Mouse (Mus musculus): ENCODE data around the gene Hoxb5.

Gene Hoxb5

GRCm38 (mm10) chr11:96288455-96289221 is 14.5 kb upstream of the Hoxb5 start:
- DNase-seq (ENCODE audit: low spot score) = no peak

- DNase-seq (ENCODE audit: low spot score) = no peak
These were observed 13.8 kb upstream of the Hoxb5 start for GRCm38 (mm10) chr11:96289293-96289692.

GRCm38 (mm10) chr11:96289837-96290236 is 13.3 kb upstream of the Hoxb5 start:
- no peak for DNase-seq (ENCODE audit: low spot score)

- DNase-seq (ENCODE audit: low spot score) = no peak
These were observed 12.3 kb upstream of the Hoxb5 start for GRCm38 (mm10) chr11:96290705-96291355.

GRCm38 (mm10) chr11:96291681-96292564 is 11.2 kb upstream of the Hoxb5 start, which contains the start of gene Hoxb6:
Hoxb6 (plus strand) TSS chr11:96292476.
- no peak for DNase-seq (ENCODE audit: low spot score)

GRCm38 (mm10) chr11:96292565-96293301 is 10.4 kb upstream of the Hoxb5 start:
- no peak for DNase-seq (ENCODE audit: low spot score)

- DNase-seq (ENCODE audit: low spot score) = no peak
These were observed 9.7 kb upstream of the Hoxb5 start for GRCm38 (mm10) chr11:96293302-96293921.

GRCm38 (mm10) chr11:96294245-96295091 is 8.7 kb upstream of the Hoxb5 start:
- no peak for DNase-seq (ENCODE audit: low spot score)

GRCm38 (mm10) chr11:96295092-96295835 is 7.9 kb upstream of the Hoxb5 start:
- no peak for DNase-seq (ENCODE audit: low spot score)

- no peak for DNase-seq (ENCODE audit: low spot score)
These were observed 6.1 kb upstream of the Hoxb5 start for GRCm38 (mm10) chr11:96296997-96297396.

- DNase-seq (ENCODE audit: low spot score) = no peak
These were observed 5.7 kb upstream of the Hoxb5 start for GRCm38 (mm10) chr11:96297428-96297827.

GRCm38 (mm10) chr11:96297968-96298635 is 5.0 kb upstream of the Hoxb5 start:
- DNase-seq (ENCODE audit: low spot score) = no peak

- no peak for DNase-seq (ENCODE audit: low spot score)
These were observed 4.1 kb upstream of the Hoxb5 start for GRCm38 (mm10) chr11:96298895-96299667.

- no peak for DNase-seq (ENCODE audit: low spot score)
These were observed 3.4 kb upstream of the Hoxb5 start for GRCm38 (mm10) chr11:96299781-96300180.

GRCm38 (mm10) chr11:96300354-96301063 is 2.6 kb upstream of the Hoxb5 start:
- DNase-seq (ENCODE audit: low spot score) = no peak

- no peak for DNase-seq (ENCODE audit: low spot score)
These were observed 2.1 kb upstream of the Hoxb5 start for GRCm38 (mm10) chr11:96301064-96301431.

GRCm38 (mm10) chr11:96301837-96302236 is 1.3 kb upstream of the Hoxb5 start:
- DNase-seq (ENCODE audit: low spot score) = no peak
